Mouse (Mus musculus) myocyte (in vitro differentiated cells): ENCODE measurements around the gene Ptprcap.

Experiments used
- MYOD1 ChIP-seq, 3 experiments: IDR thresholded peaks; one replicate each; pipeline ENCODE4 v1.6.1; 2011; ENCODE audit warnings: control low read depth in 2 of 3, low read depth in 2 of 3, mild to moderate bottlenecking in 2 of 3, moderate library complexity in 1 of 3; ENCODE audit not compliant: insufficient read length in 2 of 3, control insufficient read depth in 1 of 3
- POLR2A ChIP-seq: IDR thresholded peaks from one replicate; pipeline ENCODE4 v1.6.1; 2011; ENCODE audit warnings: low read depth, mild to moderate bottlenecking, control low read depth, moderate library complexity; ENCODE audit not compliant: insufficient read length
- REST ChIP-seq: IDR thresholded peaks from one replicate; pipeline ENCODE4 v1.6.1; 2011; ENCODE audit warnings: mild to moderate bottlenecking, control low read depth, moderate library complexity; ENCODE audit not compliant: insufficient read depth, insufficient read length

GRCm38 (mm10) chr19:4117006-4117405 lies 36.4 kb upstream of the Ptprcap start:
- TF ChIP-seq REST (no peak), MYOD1 (IDR thresholded peaks at IDR 0.05; ENCODE audit: control insufficient read depth in 1 of 3, insufficient read length in 2 of 3, low read depth in 2 of 3) (no peak), POLR2A (no peak)
